Mouse (Mus musculus): ENCODE results near the gene Rbm47. TPM values are rescaled to one million over a fixed set of nuclear protein-coding genes. Genes with fewer than 3 reads are reported as not detected.

Gene Rbm47
- polyA plus RNA-seq, 1 experiment from 2014 or later, result 18.8 TPM

GRCm38 (mm10) chr5:66150106-66150705, 22.7 kb downstream of the Rbm47 start:
- WGBS, result 3% methylated on average over 18 of the region's 18 CpGs
- no peak for DNase-seq
- H3K27me3 ChIP-seq (ENCODE audit: insufficient read depth, low read length), result peaks cover 30% of the 10 kb centered on the region
- no peaks in the 10 kb centered on the region for H3K9me3 ChIP-seq (ENCODE audit: low read depth, low read length)
- peak overlapping the region; percentile 63 for H3K9ac ChIP-seq
- peak overlapping the region; percentile 65 for H3K4me2 ChIP-seq
- ATAC-seq (ENCODE audit: insufficient read depth), result 0 out of 2 replicates have a peak, but pooled peaks have one; percentile 10
- peak overlapping the region; percentile 96 for H3K27ac ChIP-seq (ENCODE audit: low read depth)
- no peaks in the 10 kb centered on the region for H3K4me1 ChIP-seq (ENCODE audit: insufficient read depth)
- peak overlapping the region; percentile 37 for H3K4me3 ChIP-seq (ENCODE audit: low read depth, low read length)
- TF ChIP-seq CTCF (IDR thresholded peaks at IDR 0.05; ENCODE audit: low read depth), result no peak
- H3K36me3 ChIP-seq (ENCODE audit: insufficient read depth), result no peaks in the 10 kb centered on the region

GRCm38 (mm10) chr5:66149571-66149970, 23.3 kb downstream of the Rbm47 start:
- 20% methylated on average over 3 of the region's 3 CpGs for WGBS
- ATAC-seq (ENCODE audit: insufficient read depth) (no peak), DNase-seq (no peak)
- Histone ChIP-seq H3K36me3 (ENCODE audit: insufficient read depth) (no peaks in the 10 kb centered on the region), H3K4me2 (peak overlapping the region; percentile 65), H3K27ac (ENCODE audit: low read depth) (no peak overlapping the region), H3K4me3 (ENCODE audit: low read depth, low read length) (peak overlapping the region; percentile 37), H3K9me3 (ENCODE audit: low read depth, low read length) (no peaks in the 10 kb centered on the region), H3K4me1 (ENCODE audit: insufficient read depth) (no peaks in the 10 kb centered on the region), H3K27me3 (ENCODE audit: insufficient read depth, low read length) (peaks cover 30% of the 10 kb centered on the region), H3K9ac (no peak overlapping the region; the same call in 1 of the 2 replicates)
- no peak for TF ChIP-seq CTCF (IDR thresholded peaks at IDR 0.05; ENCODE audit: low read depth)

- no peaks in the 10 kb centered on the region for H3K9me3 ChIP-seq (ENCODE audit: low read depth, low read length)
- no peak overlapping the region; the same call in 1 of the 2 replicates for H3K9ac ChIP-seq
- WGBS, result 68% methylated on average over 2 of the region's 2 CpGs
- H3K36me3 ChIP-seq (ENCODE audit: insufficient read depth), result no peaks in the 10 kb centered on the region
- H3K27me3 ChIP-seq (ENCODE audit: insufficient read depth, low read length), result peaks cover 30% of the 10 kb centered on the region
- peak overlapping the region; percentile 65 for H3K4me2 ChIP-seq
- H3K4me1 ChIP-seq (ENCODE audit: insufficient read depth), result no peaks in the 10 kb centered on the region
- no peak for DNase-seq
- H3K4me3 ChIP-seq (ENCODE audit: low read depth, low read length), result peak overlapping the region; percentile 37
- TF ChIP-seq CTCF (IDR thresholded peaks at IDR 0.05; ENCODE audit: low read depth), result no peak
- no peak for ATAC-seq (ENCODE audit: insufficient read depth)
- no peak overlapping the region for H3K27ac ChIP-seq (ENCODE audit: low read depth)
Observed at GRCm38 (mm10) chr5:66149111-66149510, 23.8 kb downstream of the Rbm47 start.

- no peak for TF ChIP-seq CTCF (IDR thresholded peaks at IDR 0.05; ENCODE audit: low read depth)
- Histone ChIP-seq H3K27ac (ENCODE audit: low read depth) (no peak overlapping the region), H3K4me3 (ENCODE audit: low read depth, low read length) (no peak overlapping the region), H3K9ac (no peak overlapping the region), H3K9me3 (ENCODE audit: low read depth, low read length) (no peaks in the 10 kb centered on the region), H3K4me2 (no peak overlapping the region), H3K36me3 (ENCODE audit: insufficient read depth) (no peaks in the 10 kb centered on the region), H3K4me1 (ENCODE audit: insufficient read depth) (no peaks in the 10 kb centered on the region), H3K27me3 (ENCODE audit: insufficient read depth, low read length) (peaks cover 25% of the 10 kb centered on the region)
- DNase-seq (no peak), ATAC-seq (ENCODE audit: insufficient read depth) (no peak)
- WGBS, result 88% methylated on average over 3 of the region's 3 CpGs
Observed at GRCm38 (mm10) chr5:66147313-66147712, 25.6 kb downstream of the Rbm47 start.

- H3K4me3 ChIP-seq (ENCODE audit: low read depth, low read length), result no peak overlapping the region
- ATAC-seq (ENCODE audit: insufficient read depth) (no peak), DNase-seq (no peak)
- no peak overlapping the region for H3K9ac ChIP-seq
- no peak for TF ChIP-seq CTCF (IDR thresholded peaks at IDR 0.05; ENCODE audit: low read depth)
- no peak overlapping the region for H3K27ac ChIP-seq (ENCODE audit: low read depth)
- no peaks in the 10 kb centered on the region for H3K36me3 ChIP-seq (ENCODE audit: insufficient read depth)
- no peak overlapping the region for H3K4me2 ChIP-seq
- H3K9me3 ChIP-seq (ENCODE audit: low read depth, low read length), result no peaks in the 10 kb centered on the region
- WGBS, result 80% methylated on average over 5 of the region's 5 CpGs
- peaks cover 15% of the 10 kb centered on the region for H3K27me3 ChIP-seq (ENCODE audit: insufficient read depth, low read length)
- no peaks in the 10 kb centered on the region for H3K4me1 ChIP-seq (ENCODE audit: insufficient read depth)
Observed at GRCm38 (mm10) chr5:66145583-66145982, 27.3 kb downstream of the Rbm47 start.

- Histone ChIP-seq H3K9ac (no peak overlapping the region), H3K4me1 (ENCODE audit: insufficient read depth) (no peaks in the 10 kb centered on the region), H3K4me3 (ENCODE audit: low read depth, low read length) (no peak overlapping the region), H3K4me2 (no peak overlapping the region), H3K27ac (ENCODE audit: low read depth) (no peak overlapping the region), H3K27me3 (ENCODE audit: insufficient read depth, low read length) (peaks cover 2% of the 10 kb centered on the region; the same call in 1 of the 2 replicates), H3K9me3 (ENCODE audit: low read depth, low read length) (no peaks in the 10 kb centered on the region), H3K36me3 (ENCODE audit: insufficient read depth) (no peaks in the 10 kb centered on the region)
- DNase-seq (no peak), ATAC-seq (ENCODE audit: insufficient read depth) (no peak)
- TF ChIP-seq CTCF (IDR thresholded peaks at IDR 0.05; ENCODE audit: low read depth), result no peak
- 76% methylated on average over 14 of the region's 14 CpGs for WGBS
Observed at GRCm38 (mm10) chr5:66143093-66144032, 29.6 kb downstream of the Rbm47 start.

GRCm38 (mm10) chr5:66141474-66141873, 31.4 kb downstream of the Rbm47 start:
- Histone ChIP-seq H3K36me3 (ENCODE audit: insufficient read depth) (no peaks in the 10 kb centered on the region), H3K27ac (ENCODE audit: low read depth) (no peak overlapping the region), H3K4me2 (no peak overlapping the region), H3K4me3 (ENCODE audit: low read depth, low read length) (no peak overlapping the region), H3K9ac (no peak overlapping the region), H3K4me1 (ENCODE audit: insufficient read depth) (no peaks in the 10 kb centered on the region), H3K9me3 (ENCODE audit: low read depth, low read length) (no peaks in the 10 kb centered on the region), H3K27me3 (ENCODE audit: insufficient read depth, low read length) (no peaks in the 10 kb centered on the region)
- DNase-seq (no peak), ATAC-seq (ENCODE audit: insufficient read depth) (no peak)
- no peak for TF ChIP-seq CTCF (IDR thresholded peaks at IDR 0.05; ENCODE audit: low read depth)
- 85% methylated on average over 4 of the region's 4 CpGs for WGBS

All from lung, embryonic 14.5 days (tissue).